Mouse (Mus musculus) gastrocnemius, postnatal 14 days (tissue): ENCODE data around the gene Plppr2. TPM values are rescaled to one million over a fixed set of nuclear protein-coding genes. Genes with fewer than 3 reads are reported as not detected.

Experiments
- DNase-seq: peaks from one replicate; pipeline ENCODE4 v3.0.0; 2021; ENCODE audit warnings: mixed read lengths
- intact Hi-C: fragments of 180-260 bp; cut with DNase I; formaldehyde crosslinking; loops from one replicate; pipeline ENCODE4 v1.15.1; 2025; ENCODE audit warnings: low total_unique reads
- total RNA-seq, 2 experiments: library from RNA; stranded (reverse); gene quantifications; 2 replicates each; pipeline ENCODE4 v1.2.3; 2021

The Plppr2 gene
- total RNA-seq, 2 experiments from 2014 or later, result 1.4 TPM

GRCm38 (mm10) chr9:21959244-21959643, 22.4 kb downstream of the Plppr2 start:
- no peak for DNase-seq
- intact Hi-C loops, result no loop called here

DNA sequence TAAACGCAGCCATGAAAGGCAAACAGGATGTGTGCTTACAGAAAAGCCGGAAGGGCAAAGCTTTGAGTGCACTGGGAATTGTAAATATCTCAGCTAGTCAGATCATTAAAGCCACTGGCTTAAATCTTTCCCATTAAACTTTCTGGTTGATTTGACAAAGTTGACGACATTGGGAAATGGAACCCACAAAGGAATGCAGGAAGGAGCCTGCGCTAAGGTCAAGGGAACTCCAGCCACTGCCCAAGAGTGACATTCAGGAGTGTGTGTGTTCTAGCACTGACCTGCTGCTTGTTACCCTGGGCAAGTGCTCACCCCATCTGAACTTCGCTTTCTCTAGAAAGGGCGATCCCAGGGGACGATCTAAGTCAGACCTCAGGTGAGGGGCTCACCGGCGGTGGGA, 23.3 kb downstream of the Plppr2 start:
- no peak for DNase-seq
- intact Hi-C loops, result no loop called here

DNA sequence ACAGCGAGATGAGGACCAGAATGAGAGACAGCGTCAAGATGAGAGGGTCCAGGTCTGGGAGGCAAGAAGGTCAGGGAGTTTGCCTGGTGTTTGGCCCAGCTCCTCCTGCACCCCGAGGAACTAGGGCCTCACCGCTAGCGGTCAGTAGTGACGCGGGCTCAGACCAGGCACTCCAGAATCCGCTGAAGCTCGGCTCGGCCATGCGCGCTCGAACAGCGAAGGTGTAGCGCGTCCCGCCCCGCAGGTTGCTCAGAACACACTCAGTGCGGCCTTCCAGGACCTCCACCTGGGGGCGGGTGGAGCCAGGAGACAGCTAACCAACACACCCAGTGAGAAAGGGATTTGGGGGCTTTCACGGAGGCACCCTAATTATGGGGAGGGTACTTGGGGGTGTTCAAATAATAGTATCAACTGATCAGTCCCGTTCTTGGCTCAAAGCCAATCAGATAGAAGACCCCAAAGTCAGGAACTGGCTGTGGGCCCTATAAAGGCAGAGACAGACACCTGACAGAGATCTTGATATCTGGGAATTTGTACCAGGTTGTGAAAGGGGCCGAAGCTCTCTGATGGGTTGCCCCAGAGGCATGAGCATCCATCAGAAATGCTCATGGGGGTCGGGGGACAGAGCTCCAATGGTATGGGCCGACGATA, 23.9 kb downstream of the Plppr2 start:
- no peak for DNase-seq
- intact Hi-C loops, result no loop called here

GRCm38 (mm10) chr9:21961366-21961980, 24.6 kb downstream of the Plppr2 start:
- intact Hi-C loops, result no loop called here
- no peak for DNase-seq

DNA sequence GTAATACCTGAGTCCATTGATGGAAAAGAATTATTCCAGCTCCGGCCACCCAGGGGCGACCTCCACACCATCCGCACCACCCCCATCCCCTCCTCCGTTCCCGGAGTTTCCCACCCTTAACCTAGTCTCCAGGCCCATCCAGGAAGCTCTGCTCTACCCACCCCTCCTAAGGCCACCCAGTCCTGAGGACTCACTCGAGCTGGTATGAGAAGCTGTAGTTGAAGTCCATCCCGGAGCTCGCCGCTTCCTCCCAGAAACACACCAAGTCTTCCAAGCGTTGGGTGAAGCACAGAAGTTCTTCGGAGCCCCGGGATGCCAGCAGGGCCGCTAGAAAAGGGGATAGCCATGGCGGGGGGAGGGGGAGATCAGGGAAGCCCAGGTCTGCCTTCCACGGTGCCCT, 25.2 kb downstream of the Plppr2 start:
- no peak for DNase-seq
- intact Hi-C loops, result no loop called here

- DNase-seq, result peak; percentile 68
- intact Hi-C loops, result no loop called here
Observed at GRCm38 (mm10) chr9:21962416-21963059, 25.7 kb downstream of the Plppr2 start.

- DNase-seq, result peak; percentile 79
Observed at GRCm38 (mm10) chr9:21963417-21963816, 26.6 kb downstream of the Plppr2 start, which contains the start of gene Epor. Gene Epor (minus strand): TSS chr9:21963506.

GRCm38 (mm10) chr9:21968883-21969282, 32.0 kb downstream of the Plppr2 start:
- intact Hi-C loops, result no loop called here
- no peak for DNase-seq

More at GRCm38 (mm10) chr9:21963417-21963816, 26.6 kb downstream of the Plppr2 start, which contains the start of gene Epor:
- intact Hi-C loops, result no loop called here

DNA sequence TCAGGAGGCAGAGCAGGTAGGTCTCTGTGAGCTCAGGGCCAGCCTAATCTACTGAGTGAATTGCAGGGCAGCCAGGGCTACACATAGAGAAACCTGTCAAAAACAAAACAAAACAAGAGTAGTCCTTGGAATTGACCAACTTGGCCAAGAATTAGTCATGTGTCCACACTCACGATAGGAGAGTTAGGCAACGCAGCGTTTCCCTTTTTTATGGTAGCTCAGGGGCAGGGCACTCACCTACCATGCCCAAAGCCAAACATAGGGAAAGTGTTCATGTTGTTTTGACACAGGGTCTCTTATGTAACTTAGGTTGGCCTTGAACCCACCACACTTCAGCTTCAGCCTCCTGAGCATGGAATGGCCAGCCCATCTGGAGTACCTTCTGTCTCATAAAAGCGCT, 32.5 kb downstream of the Plppr2 start:
- DNase-seq, result no peak
- intact Hi-C loops, result no loop called here

GRCm38 (mm10) chr9:21976626-21977175, 39.9 kb downstream of the Plppr2 start:
- intact Hi-C loops, result loop anchor here (10.0 kb wide), 1 partner anchor 168 kb away; no protein-coding TSS in a partner anchor

GRCm38 (mm10) chr9:21977331-21977730, 40.5 kb downstream of the Plppr2 start:
- intact Hi-C loops, result loop anchor here (10.0 kb wide), 1 partner anchor 167 kb away; no protein-coding TSS in a partner anchor
- DNase-seq, result no peak

More at GRCm38 (mm10) chr9:21976626-21977175, 39.9 kb downstream of the Plppr2 start:
- DNase-seq, result no peak

DNA sequence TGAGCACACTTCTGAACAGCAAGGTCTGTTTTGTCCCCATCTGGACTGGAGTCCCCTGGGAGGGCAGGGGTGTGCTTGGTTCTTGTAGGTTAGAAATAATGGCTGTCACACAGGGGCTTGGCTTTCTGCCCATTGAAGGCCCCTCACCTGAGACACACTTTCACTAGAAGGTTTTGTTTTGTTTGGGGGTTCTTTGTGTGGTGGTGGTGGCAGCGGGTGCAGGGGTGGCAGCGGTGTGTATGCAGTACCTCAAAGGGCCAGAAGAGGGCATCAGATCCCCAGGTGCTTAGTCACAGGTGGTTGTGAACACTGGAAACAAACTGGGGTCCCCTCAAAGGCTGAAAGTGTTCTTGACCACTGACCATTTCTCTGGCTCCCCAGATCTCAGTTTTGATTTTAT, 41.1 kb downstream of the Plppr2 start:
- DNase-seq, result no peak
- intact Hi-C loops, result loop anchor here (10.0 kb wide), 1 partner anchor 167 kb away; no protein-coding TSS in a partner anchor

DNA sequence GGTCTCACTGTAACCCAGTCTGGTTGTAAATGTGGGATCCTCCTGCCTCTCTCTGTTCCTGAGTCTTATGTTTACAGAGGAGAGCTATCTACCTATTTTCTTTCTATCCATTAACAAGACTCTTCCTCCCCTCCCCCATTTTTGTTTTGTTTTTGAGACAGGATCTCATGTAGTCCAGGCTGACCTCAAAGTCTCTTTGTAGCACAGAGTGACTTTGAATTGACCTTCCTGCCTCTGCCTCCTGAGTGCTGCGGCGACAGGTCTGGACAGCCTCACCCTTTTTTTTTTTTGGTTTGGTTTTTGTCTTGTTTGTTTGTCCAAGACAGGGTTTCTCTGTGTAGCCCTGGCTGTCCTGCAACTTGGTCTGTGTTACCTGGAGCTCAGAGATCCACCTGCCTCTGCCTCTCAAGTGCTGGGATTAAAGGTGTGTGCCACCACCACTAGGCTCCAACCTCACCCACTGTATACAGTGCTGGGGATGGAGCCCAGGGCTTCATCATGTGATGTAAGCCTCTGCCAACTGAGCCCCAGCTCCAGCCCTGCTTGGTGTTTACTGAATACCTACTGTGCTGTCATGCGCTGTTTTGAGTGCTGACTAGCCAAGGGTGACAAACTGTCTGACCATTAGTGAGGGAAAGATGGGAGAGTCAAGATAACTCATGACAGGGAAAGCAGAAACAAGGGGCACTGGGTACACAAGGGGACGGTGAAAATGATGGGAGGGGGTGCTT, 41.7 kb downstream of the Plppr2 start:
- intact Hi-C loops, result loop anchor here (10.0 kb wide), 1 partner anchor 166 kb away; no protein-coding TSS in a partner anchor

DNA sequence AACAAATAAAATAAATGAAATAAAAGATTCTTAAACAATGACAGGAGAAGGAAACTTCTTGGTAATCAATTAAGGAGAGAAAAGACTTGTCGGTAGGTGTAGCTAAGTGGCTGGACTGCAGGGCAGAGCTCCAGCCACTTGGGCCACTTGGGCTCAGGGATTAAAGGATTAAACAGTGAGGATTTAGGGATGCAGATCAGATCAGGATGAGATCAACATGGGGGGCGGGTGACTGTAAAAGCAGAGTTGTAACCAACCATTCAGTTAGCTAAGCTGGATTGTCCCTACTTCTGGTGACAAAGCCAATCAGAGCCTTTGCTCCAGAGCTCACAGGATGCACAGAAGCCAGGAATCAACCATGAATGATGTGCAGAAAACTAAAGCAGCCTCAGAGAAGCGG, 47.1 kb downstream of the Plppr2 start:
- DNase-seq, result no peak
- intact Hi-C loops, result no loop called here

More for the DNA sequence above, 41.7 kb downstream of the Plppr2 start:
- no peak for DNase-seq

GRCm38 (mm10) chr9:21987592-21988342, 50.9 kb downstream of the Plppr2 start:
- DNase-seq, result no peak
- intact Hi-C loops, result no loop called here

GRCm38 (mm10) chr9:21988421-21989101, 51.7 kb downstream of the Plppr2 start:
- no peak for DNase-seq
- intact Hi-C loops, result no loop called here

DNA sequence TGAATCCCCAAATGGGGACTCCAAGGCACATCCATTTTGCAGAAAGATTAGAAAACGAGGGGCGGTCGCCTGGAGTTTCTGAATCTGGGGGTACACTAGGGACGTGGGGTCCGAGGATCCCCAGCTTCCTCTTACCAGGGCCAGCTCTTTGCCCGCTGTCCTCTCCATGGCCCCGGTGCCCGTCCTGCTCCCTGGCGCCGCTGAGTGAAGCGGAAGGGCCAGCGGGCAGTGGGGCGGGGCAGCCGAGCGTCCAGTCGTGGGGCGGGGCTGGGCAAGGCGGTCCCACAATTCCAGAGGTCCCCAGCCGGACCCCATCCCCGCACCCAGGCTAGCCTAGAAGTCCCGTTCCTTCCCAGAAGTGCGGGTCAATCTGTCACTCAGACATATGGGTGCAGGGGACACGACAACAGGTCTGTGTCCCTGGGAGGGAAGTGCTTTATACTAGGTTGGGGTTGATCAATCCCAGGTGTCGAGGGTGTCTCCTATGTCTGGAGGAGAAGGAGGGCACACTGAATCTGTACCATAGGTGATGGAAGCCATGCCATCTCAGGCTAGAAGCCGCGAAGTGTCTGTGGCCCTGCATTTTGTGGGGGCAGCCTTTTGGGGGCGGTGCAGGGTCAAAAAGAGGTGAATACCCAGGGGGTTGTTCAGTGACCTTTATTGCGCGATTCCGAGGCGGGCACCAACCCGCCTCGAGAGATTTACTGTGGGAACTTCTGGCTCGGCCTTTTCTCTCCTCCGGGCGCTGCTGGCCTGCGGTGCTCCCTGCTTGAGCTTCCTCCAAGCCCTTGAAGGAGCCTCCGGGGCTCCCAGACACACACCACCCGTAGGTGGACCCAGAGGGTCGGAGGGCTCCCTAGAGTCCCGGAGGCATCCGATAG, 52.6 kb downstream of the Plppr2 start, which contains the start of gene Rgl3:
Rgl3 (minus strand) TSS at position 217 of the 881 bp plus-strand sequence.
- intact Hi-C loops, result no loop called here
- DNase-seq, result peak; percentile 57
